Mouse (Mus musculus): Measurements from ENCODE around the gene Myt1l.

The Myt1l gene

DNA sequence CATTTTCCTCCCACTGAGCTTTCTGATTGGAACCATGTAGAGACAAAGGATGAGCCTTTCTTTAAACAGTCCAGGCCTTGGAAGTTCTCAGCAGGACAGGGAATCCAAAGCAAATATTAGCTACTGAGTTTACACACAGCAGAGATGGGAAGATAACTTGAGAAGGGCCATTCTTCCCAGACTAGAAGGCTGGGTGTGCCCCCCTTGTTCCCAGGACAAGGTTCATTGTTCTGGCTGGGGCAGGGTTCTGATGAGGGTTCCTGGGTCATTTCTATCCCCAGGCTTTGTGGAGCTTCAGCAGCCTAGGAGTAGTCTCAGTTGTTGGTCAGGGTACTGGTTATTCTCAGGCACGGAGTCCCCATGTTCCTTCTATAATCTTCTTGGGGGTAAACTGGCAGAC, 432.9 kb downstream of the Myt1l start:
- no peak for DNase-seq (ENCODE audit: low read depth)

DNA sequence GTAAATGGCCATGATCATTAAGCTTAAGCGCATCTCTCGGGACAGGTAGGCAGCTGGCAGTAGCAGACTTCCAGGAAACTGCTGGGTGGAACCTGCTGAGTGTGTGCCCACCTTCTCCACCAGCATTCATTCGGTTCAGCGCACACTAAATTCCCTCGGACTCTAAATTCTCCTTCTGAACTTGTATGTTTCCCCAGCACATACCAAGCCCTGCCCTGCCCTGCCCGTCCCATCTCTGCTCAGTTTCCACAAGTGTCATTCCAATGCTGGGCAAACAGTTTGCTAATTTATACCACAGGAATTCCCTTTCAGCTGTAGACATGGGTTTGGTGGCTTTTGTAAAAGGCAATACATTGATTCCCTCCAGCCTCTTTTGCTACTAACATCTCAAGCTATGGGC, 436.8 kb downstream of the Myt1l start:
- DNase-seq (ENCODE audit: low read depth) = no peak

DNA sequence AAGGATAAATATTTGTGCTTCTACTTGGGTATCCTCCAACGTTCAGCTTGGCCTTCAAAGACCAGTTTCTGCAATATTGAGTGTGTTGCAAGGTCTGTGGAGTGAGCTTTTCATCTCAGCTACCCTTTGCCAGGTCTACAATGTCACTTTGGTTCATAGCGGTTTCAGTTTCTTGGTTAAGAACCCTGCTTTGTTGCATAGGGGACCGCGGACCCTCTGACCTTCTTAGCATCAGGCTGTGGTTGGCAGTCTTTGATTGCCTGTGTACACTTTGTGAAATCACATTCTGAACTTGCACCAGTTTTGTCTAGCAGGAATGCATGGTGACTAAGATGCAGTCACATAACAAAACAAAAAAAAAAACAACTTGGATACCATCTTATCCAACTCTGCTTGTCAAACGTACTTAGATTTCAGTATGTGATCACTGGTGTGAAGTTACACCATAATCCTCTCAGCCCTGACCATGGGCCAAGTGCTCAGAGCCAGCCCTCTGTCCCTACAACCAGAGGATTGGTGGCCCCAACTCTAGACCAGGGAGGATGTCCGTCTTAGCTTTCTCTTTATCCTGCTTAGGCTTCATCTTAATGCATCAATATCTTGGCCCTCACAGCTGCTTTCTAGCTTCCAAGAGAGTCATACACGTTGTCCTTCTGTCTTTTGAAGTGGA, 443.7 kb downstream of the Myt1l start:
- DNase-seq (ENCODE audit: low read depth) = no peak

DNA sequence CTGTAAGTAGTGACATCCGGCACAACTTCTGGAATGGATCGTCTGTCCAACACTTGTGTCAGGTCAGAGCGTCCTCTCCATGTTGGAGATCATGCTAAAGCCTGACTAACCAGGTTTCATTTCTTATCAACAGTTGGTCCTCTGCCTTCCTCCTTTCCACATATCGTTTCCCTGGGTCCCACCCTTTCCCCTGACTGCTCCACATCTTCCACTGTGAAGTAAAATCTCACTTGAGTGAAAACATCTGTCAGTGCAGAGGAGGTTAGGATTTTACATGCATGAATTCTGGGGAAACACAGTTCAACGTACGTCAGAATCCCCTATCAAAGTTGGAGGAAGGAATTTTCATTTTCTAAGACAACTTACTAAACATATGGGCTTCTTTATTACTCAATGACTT, 444.3 kb downstream of the Myt1l start:
- no peak for DNase-seq (ENCODE audit: low read depth)

Measured in 416B (cell line).